Mouse (Mus musculus) activated CD4-positive, CD25-positive, alpha-beta regulatory T cell, adult 4 months (primary cell): ENCODE results near the gene Aldh8a1. TPM values are rescaled to one million over a fixed set of nuclear protein-coding genes. Genes with fewer than 3 reads are reported as not detected.
A peak's percentile ranks its signal among the peaks of the same experiment; 100 is the strongest.
"Not testable (repeated sequence)": the region's sequence is repeated elsewhere in the genome, so short reads cannot be mapped to it uniquely, and the experiment has no call there.

Experiments used
- ATAC-seq: one replicate; pipeline ENCODE4 v1.8.0; 2017
- polyA plus RNA-seq, 2 experiments: library from polyadenylated mRNA; unstranded; fragments of 100-300 nt; shearing (Covaris generic); gene quantifications; one replicate each; pipeline ENCODE4 v1.2.1; 2017

Gene Aldh8a1
- polyA plus RNA-seq, 2 experiments from 2014 or later = 0.29 TPM; not detected in 1

DNA sequence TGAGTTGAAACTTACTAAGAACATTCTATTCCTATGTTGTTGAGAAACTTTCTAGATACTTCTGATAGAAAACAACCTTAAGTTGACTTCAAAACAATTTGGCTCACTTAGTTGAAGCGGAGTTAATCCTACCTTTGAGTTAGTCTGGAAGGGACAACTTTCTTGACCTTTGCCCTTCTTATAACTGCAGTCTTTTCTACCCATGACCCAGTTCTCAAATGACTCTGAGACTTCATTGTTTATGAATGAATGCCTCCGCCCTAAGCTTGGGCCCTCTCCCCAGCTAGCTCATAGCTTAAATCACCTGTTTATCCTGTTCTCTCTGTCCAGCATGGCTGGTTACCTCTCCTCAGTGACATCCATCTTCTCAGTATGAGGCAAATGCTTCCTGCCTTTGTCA is 7.5 kb upstream of the Aldh8a1 start:
- ATAC-seq = no peak

DNA sequence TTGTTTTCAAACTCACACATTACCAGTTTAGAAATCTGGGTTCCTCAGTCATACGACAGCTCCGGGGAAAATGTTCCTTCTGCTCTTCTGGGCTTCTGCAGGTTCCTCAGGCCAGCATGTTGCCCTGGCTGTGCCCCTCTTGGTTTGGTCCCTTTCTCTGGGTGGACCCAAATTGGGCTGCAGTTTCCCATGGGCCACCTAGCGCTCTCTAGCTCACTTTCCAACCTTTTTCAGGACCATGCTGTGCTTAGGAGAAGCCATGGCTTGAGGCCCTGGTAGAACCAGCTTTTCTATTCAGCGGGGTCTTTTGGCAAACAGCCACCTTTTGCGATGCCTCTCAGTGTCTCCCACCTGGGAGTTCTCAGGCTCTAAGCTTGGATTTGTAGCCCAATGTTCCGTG is 4.8 kb upstream of the Aldh8a1 start:
- no peak for ATAC-seq

DNA sequence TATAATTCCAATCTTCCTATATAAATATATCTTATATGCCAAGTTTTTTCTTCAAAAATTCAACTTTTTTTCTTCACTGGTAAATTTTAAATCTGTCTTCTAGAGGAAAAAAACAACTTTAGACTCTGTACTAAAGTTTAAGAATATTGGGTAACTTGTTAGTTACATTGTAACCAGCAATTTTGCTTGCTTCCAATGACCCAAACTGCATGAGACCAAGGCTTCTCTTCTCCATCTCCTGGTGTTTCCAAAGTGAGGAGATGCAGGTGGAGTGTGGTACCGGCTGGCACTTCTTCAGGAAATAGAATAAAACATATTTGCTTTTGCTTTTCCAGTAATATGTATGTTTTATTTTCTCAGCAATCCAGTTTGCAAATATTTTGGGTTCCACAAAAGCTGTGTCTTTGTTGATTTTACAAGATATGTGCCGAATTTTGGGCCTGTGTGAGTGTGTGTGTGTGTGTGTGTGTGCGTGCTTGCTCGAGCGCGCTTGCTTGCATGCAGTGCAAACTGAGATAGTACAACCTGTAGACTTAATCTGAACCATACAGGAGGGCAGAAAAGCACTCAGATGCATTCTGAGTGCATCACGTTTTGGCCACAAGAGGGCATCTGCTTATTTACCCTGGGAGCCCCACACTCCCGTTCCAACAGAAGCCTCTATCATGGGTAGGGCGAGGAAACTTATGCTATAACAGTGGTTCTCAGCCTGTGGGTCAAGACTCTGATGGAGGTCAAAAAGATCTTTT is 1.3 kb downstream of the Aldh8a1 start:
- no peak for ATAC-seq

DNA sequence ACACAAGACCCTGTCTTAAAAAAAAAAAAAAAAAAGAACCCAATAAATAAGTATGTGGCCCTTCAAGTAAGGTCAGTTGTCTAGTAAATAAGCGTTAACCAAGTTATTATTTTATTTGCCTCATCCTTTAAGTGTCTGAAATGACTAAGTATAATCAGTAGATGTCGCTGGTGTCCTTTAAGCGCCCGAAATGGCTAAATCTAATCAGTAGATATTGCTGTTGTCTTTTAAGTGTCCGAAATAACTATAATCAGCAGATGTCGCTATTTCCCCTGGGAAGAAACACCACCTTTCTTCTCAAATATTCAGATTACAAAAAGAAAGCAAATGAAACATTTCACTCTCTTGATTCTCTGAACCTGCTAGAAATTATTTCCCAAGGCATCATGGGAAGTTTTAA is 5.8 kb downstream of the Aldh8a1 start:
- peak; percentile 85 for ATAC-seq

DNA sequence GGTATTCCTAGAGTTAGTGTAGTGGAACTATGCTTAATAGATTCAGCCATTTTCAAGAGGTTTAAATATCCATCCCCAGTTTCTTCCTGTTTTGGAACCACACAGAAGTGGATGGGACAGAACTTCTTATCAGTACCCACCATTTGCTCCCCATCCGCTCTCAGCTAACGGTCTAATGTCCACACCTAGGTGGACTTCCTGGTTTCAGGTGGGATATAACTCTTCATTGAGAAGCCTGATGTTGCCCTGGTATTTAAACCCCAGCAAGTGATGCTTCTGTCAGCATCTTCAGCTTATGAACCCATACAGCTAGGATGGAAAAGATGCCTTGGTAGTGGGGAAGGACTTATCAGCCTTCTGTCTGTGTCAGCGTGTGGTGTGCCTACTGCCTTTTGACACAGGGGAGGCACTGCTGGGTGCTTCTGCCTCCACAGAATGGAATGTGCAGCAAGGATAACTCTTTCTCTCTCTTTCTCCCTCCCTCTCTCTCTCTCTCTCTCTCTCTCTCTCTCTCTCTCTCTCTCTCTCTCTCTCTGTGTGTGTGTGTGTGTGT is 8.1 kb downstream of the Aldh8a1 start:
- ATAC-seq = no peak

DNA sequence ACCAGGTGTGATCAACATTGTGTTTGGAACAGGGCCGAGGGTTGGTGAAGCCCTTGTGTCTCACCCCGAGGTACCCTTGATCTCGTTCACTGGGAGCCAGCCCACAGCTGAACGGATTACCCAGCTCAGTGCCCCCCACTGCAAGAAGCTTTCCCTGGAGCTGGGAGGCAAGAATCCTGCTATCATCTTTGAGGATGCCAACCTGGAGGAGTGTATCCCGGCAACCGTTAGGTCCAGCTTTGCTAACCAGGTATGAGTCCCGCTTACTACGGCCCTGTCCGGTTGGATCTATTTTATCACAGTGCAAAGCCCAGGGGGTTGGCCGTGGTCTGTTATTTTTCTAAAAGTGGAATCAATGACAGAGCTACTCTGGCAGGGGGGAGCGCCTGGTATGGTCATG is 12.0 kb downstream of the Aldh8a1 start:
- ATAC-seq = no peak

DNA sequence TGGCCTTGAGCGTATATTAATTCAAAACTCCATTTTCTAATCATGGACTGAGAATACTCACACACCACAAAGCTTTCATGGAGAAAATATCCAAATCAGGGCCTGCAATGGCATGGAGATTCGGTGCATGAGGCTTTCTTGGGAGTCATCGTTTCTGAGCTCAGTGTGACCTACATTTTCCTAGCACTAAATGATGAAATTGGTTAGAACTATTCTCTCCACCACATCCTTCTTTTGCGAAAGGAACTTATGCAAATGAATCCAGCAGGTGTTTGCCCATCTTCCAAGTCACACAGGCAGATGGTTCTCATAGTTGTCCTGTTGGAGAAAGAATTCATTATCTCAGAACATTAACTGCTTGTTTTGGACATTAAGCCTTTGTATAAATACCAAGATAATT is 13.3 kb downstream of the Aldh8a1 start:
- no peak for ATAC-seq

DNA sequence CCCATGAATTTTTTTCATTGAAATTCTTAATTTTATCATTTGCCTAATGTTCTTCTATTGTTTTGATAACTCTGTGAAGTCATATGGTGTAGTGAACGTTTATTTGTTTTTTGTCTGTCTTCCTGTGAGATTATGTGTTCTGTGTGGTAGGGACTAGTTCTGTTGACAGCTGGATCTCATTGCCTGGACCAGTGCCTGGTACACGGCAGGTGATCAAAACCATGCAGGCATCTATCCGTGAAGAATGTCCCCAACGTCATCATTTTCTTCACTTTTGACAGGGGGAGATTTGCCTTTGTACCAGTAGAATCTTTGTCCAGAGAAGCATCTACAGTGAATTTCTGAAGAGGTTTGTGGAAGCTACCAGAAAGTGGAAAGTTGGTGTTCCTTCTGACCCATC is 14.2 kb downstream of the Aldh8a1 start:
- ATAC-seq = no peak

DNA sequence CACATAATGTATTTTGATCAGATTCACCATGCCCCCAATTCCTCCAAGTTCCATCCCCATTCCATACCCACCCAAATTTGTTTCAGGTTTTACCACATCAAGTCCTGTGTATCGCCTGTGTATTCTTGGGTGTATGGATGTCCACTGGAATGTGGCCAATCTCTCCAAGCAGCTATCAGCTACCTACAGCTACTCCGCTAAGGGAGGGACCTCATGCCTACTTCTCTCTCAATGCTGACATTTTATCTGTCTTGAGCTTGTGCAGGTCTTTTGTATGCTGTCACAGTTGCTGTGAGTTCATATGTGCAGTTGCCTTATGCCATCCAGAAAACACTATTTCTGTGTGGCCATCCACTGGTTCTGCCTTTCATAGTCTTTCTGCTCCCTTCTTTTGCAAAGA is 16.3 kb downstream of the Aldh8a1 start:
- no peak for ATAC-seq

DNA sequence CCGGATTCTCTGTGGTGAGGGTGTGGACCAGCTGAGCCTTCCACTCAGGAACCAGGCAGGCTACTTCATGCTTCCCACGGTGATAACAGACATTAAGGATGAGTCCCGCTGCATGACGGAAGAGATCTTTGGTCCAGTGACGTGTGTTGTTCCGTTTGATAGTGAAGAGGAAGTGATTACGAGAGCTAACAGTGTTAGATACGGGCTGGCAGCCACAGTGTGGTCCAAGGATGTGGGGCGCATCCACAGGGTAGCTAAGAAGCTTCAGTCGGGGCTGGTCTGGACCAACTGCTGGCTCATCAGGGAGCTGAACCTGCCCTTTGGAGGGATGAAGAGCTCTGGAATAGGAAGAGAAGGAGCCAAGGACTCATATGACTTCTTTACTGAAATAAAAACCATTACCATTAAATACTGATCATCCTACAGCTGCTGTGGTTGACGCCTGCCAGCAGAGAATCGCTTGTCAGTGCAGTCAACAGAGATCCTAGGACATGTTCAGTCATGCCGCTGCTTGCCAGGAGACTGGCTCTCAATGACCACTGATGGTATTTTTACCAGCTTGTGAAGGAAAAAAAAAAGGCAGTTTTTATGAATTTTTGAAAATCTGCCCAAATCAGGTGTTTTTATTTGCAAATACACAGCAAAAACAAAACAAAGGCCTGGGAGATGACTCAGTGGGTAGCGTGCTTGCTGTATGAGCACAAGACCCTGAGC is 18.5 kb downstream of the Aldh8a1 start:
- ATAC-seq = no peak

DNA sequence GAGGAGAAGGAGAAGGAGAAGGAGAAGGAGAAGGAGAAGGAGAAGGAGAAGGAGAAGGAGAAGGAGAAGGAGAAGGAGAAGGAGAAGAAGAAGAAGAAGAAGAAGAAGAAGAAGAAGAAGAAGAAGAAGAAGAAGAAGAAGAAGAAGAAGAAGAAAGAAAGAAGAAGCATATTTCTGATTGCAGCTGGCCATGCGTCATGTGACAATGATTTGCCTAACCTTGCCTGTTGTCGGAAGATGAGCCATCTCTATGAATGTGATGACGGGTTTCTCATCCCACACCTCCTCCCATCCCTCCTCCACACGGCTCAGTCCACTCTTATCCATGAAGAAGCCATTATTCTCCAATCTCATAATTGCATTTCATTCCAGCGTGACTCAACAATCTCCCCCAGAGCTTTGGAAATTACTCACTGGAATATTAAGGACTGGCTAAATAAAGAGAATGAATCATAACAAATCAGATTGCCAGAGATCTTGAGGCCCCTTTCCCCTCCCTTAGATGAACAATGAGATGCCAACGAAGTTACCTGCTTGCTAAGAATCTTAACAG is 21.9 kb downstream of the Aldh8a1 start:
- ATAC-seq = not testable (repeated sequence)

DNA sequence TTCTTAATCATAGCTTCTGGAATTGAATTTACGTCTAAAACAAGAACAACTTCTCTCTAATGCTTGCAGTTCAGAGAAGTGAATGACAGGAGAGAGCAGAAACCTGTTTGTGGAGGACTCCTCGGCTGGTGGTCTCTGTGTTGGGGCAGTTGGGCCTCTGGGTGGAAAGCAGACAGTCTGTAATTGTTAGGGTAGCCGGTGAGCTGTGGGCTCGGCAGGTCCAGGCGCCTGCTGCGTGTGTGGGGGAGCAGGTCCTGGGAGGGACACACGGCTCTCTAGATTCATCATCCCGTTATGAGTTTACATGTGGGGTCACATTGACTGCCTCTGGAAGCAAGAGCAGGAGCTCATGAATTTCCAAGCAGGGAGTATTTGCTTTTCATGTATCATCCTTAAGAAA is 22.5 kb downstream of the Aldh8a1 start:
- no peak for ATAC-seq

DNA sequence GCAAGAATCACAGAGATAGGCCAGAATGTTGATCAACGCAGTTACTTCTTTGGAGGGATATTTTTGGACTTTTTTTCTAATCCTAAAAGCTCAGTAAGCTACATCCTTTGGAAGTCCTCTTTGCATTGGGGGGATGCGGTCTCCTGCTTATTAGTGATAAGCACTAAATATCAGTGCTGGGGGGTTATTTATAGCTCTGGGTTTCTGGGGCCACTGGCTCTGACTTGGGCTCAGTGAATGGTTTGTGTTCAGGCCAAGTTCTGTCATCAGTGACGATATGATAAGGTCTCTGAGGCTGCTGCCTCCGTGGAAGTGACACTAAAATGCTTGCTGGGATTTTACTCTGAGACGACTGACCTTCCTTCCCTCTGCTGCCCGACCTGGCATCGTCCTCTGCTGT is 22.9 kb downstream of the Aldh8a1 start:
- ATAC-seq = no peak

DNA sequence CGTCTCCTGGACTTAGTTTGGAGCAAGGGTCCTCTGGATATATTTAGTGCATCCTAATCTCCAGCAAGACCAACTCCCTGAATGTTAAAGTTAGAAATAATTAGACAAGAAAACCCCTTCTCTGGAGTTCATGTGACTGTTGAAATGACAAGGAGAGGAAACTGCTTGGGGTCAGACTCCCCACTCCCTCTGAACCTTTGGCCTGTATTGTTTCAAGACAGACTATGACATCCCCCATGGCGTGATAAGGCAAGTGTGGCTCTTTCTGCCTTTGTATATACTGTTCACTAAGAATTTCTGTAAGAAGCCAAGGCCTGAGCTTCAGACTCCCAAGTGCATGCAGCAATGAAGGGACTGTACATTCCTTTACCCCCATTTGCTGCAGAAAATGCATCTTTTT is 23.4 kb downstream of the Aldh8a1 start:
- no peak for ATAC-seq

DNA sequence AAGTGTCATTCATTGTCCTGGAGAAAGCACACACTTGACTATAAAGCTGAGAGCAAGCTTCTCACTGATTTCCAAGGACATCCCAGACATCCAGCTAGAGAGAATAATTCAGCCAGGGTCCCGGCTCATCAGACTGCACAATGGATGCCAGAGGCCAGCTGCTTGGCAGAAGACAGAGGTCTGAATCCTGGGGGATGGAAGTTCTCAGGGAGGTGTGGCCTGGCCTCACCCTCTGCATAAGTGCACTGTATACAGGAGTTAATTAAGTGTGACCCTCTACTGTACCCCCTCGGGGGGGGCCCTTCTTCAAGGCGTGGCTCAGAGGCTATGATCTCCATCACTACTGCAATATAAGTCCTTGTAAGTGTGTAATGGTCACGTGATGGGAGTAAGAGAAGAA is 24.2 kb downstream of the Aldh8a1 start:
- ATAC-seq = no peak

DNA sequence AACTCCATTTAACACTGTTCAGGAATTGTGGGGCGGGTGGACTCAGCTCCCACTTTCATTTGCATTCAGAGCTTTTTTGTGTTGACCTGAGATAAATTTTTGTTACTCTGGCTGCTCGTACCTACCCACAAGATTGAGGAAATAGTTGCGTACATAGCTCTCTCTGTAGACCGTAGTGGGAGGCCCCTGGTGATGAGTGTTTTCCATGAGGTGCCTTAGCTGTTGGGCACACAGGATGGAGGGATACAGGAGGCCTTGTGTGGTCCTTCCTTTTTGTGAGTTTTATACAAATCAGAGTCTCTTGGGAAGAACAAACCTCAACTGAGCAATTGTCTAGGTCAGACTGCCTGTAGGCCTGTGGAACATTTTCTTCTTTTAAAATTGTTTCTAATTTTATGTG is 27.7 kb downstream of the Aldh8a1 start:
- no peak for ATAC-seq

DNA sequence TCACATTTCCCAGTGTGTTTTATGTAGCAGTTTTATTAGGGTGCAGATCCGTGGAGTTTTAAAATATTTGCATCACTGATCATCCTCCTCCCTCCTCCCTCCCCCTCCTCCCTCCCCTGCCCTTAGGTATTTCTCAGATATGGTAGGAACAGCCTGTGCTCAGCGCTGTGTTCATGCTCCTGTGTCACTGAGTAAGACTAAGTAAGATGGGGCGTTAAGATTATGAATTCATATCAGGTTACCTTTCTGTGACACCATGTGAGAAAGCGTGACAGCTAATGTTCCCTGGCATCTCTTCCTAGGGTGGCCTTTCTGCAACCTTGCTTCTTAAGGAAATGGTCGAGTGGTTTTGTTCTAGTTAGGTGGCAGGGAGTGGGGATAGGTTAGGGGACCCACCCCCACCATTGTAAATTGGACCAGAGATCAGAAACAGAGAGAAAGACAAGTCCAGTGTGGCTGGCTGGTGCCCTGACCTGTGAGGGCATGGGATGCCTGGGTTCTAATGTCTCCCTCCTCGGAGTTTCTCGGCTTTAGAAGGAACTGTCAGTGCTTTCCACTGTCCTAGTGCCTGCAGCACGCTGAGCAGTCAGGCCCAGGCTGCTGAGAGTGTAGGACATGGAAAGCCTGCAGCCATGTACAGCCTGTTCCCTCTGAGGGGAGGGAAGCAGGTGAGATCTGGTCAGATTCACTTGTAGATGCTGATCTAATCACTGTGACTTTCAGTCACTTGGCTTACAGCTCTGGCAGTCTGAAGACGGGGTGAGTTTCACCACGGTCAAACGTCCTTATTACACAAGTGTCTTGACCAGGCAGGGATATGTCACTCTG is 28.8 kb downstream of the Aldh8a1 start:
- ATAC-seq = no peak

DNA sequence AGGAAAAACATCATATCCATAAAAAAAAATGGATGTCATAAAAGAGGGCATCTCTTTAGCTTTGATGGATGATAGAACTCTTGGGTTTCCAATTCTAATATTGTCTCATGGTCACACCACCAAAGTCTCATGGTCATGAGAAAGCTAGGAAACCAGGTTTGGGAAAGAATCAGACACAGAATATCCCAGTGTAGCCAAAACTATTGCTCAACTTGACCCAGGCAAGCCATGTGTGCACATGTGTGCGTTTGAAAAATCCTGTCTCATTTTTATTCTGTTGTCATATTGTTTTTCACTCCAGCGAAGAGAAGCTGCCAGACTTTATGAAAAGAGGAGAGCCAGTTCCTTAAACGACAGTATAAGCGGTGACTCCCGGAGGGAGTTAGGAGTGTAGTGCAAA is 33.6 kb downstream of the Aldh8a1 start:
- ATAC-seq = no peak

DNA sequence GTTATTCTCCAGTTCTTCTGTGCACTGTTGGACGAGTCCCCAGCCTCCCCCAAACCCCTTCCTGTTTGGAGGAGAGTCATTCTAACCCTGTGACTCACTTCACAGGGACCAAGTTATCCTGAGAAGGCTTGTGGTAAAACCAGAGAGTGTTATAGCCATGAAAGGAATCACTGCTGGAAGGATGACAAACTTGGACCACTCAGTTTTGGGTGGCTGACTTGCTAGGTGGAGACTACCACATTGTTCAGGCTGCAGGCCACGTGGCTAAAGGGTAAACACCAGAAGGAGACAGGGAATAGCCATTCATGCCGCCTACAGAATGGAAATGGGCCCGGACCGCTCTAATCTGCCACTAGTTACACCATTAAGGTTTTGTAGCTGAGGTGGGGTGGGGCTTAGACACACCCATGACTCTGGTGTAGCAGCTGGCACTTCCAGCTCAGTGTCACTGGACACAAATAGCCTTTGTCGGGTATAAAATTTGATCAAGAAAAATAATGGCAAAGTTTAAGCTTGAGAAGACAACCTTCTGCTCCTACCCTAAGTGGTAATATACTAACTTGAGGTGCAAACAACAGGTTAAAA is 34.6 kb downstream of the Aldh8a1 start:
- ATAC-seq = no peak

DNA sequence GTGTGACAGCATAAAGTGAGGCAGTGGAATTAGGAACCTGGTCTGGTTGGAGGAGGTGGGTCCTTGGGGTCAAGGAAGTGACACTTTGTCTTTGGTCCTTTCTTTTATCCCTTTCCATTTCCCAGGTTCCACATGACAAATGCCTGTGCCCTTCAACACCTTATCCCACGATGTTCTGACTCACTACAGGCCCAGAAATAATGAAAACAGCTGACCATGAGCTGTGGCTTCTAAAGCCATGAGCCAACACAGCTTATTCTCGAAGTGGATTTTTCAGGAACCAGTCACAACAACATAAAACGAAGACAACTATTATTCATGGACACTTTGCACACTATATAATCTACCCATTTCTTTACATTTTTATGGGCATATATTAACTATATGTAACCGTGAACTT is 37.9 kb downstream of the Aldh8a1 start:
- no peak for ATAC-seq

DNA sequence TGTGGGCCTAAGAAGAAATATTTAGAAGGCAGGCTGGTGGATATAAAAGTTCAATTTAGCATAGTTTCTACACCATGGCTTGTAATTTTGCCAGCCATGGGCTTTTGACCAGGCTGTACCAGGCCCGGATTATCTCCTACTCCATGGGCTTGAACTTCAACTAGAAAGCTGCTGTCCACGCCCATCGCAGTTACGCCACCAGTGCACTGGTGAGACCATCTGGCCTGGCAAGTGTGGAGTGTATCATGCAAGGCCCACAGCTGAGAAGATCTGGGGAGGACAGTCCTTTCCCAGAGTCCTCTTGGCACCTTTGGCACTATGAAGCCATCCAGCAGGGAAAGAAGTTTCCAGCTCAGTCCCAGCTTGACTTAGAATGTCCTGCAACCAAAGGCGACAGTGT is 39.1 kb downstream of the Aldh8a1 start:
- no peak for ATAC-seq

DNA sequence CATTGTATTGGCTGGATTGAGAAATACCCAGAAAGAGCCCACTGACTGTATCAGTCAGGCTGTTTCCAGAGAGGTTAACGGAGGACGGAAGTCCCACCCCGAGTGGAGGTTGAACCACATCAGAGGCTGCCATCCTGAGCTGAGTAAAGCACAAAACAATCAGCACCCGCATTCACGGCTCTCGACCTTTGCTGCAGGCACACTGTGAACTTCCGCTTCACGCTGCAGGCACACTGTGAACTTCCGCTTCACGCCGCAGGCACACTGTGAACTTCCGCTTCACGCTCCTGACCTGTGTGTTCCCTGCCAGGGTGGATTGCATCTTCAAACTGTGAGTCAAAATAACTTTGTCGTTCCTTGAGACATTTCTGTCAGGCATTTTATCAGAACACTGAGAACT is 42.1 kb downstream of the Aldh8a1 start:
- ATAC-seq = peak; percentile 98
